Mouse (Mus musculus): ENCODE results near the gene Pltp. TPM values are rescaled to one million over a fixed set of nuclear protein-coding genes. Genes with fewer than 3 reads are reported as not detected.

Pltp gene
- polyA plus RNA-seq, 1 experiment from 2014 or later, result 58.4 TPM

GRCm38 (mm10) chr2:164827146-164827850, 30.2 kb downstream of the Pltp start:
- Histone ChIP-seq H3K4me3 (ENCODE audit: low read depth, low read length) (no peak overlapping the region), H3K27ac (ENCODE audit: low read depth, low read length) (no peak overlapping the region), H3K9ac (ENCODE audit: low read length) (no peak overlapping the region), H3K9me3 (replicated peaks; ENCODE audit: control insufficient read depth, low read length) (no peaks in the 10 kb centered on the region), H3K36me3 (ENCODE audit: control insufficient read depth, insufficient read depth, low read length) (peaks cover 42% of the 10 kb centered on the region), H3K4me1 (ENCODE audit: control insufficient read depth, insufficient read depth, low read length) (peaks cover 6% of the 10 kb centered on the region; the same call in 1 of the 2 replicates), H3K4me2 (ENCODE audit: low read length) (no peak overlapping the region), H3K27me3 (replicated peaks; ENCODE audit: control insufficient read depth, insufficient read depth, low read length) (no peaks in the 10 kb centered on the region)
- WGBS, result 88% methylated on average over 16 of the region's 16 CpGs
- DNase-seq (ENCODE audit: low spot score) (no peak), ATAC-seq (no peak)

GRCm38 (mm10) chr2:164825521-164825920, 32.0 kb downstream of the Pltp start:
- ATAC-seq (no peak), DNase-seq (ENCODE audit: low spot score) (no peak)
- Histone ChIP-seq H3K4me1 (ENCODE audit: control insufficient read depth, insufficient read depth, low read length) (peaks cover 9% of the 10 kb centered on the region; the same call in 1 of the 2 replicates), H3K36me3 (ENCODE audit: control insufficient read depth, insufficient read depth, low read length) (peaks cover 52% of the 10 kb centered on the region), H3K27me3 (replicated peaks; ENCODE audit: control insufficient read depth, insufficient read depth, low read length) (no peaks in the 10 kb centered on the region), H3K27ac (ENCODE audit: low read depth, low read length) (no peak overlapping the region), H3K4me3 (ENCODE audit: low read depth, low read length) (no peak overlapping the region), H3K4me2 (ENCODE audit: low read length) (no peak overlapping the region), H3K9ac (ENCODE audit: low read length) (no peak overlapping the region), H3K9me3 (replicated peaks; ENCODE audit: control insufficient read depth, low read length) (no peaks in the 10 kb centered on the region)
- WGBS, result 95% methylated on average over 17 of the region's 17 CpGs

- H3K36me3 ChIP-seq (ENCODE audit: control insufficient read depth, insufficient read depth, low read length), result peaks cover 60% of the 10 kb centered on the region
- WGBS, result 90% methylated on average over 4 of the region's 4 CpGs
- no peak for ATAC-seq
These were observed 33.5 kb downstream of the Pltp start for GRCm38 (mm10) chr2:164823969-164824368.

GRCm38 (mm10) chr2:164823181-164823585, 34.3 kb downstream of the Pltp start:
- 3% methylated on average over 10 of the region's 10 CpGs for WGBS
- peaks cover 55% of the 10 kb centered on the region for H3K36me3 ChIP-seq (ENCODE audit: control insufficient read depth, insufficient read depth, low read length)
- peak; percentile 71 for DNase-seq (ENCODE audit: low spot score)

More at GRCm38 (mm10) chr2:164823969-164824368, 33.5 kb downstream of the Pltp start:
- Histone ChIP-seq H3K27me3 (replicated peaks; ENCODE audit: control insufficient read depth, insufficient read depth, low read length) (no peaks in the 10 kb centered on the region), H3K9ac (ENCODE audit: low read length) (no peak overlapping the region), H3K9me3 (replicated peaks; ENCODE audit: control insufficient read depth, low read length) (no peaks in the 10 kb centered on the region), H3K27ac (ENCODE audit: low read depth, low read length) (no peak overlapping the region), H3K4me1 (ENCODE audit: control insufficient read depth, insufficient read depth, low read length) (peaks cover 9% of the 10 kb centered on the region; the same call in 1 of the 2 replicates), H3K4me2 (ENCODE audit: low read length) (no peak overlapping the region), H3K4me3 (ENCODE audit: low read depth, low read length) (no peak overlapping the region)
- no peak for DNase-seq (ENCODE audit: low spot score)

GRCm38 (mm10) chr2:164822636-164823165, 34.8 kb downstream of the Pltp start, which contains the start of gene Zswim1:
Gene Zswim1, plus strand, starts transcription at chr2:164822686.
- peak within 1 kb of the TSS; percentile 92 for H3K27ac ChIP-seq (ENCODE audit: low read depth, low read length)
- peak within 1 kb of the TSS; percentile 77 for H3K9ac ChIP-seq (ENCODE audit: low read length)
- peaks cover 9% of the 10 kb centered on the region; the same call in 1 of the 2 replicates for H3K4me1 ChIP-seq (ENCODE audit: control insufficient read depth, insufficient read depth, low read length)
- peak within 1 kb of the TSS; percentile 58 for H3K4me2 ChIP-seq (ENCODE audit: low read length)
- WGBS, result under 1% methylated on average over 32 of the region's 32 CpGs
- peak within 1 kb of the TSS; percentile 71 for H3K4me3 ChIP-seq (ENCODE audit: low read depth, low read length)
- H3K9me3 ChIP-seq (replicated peaks; ENCODE audit: control insufficient read depth, low read length), result no peaks in the 10 kb centered on the region
- H3K27me3 ChIP-seq (replicated peaks; ENCODE audit: control insufficient read depth, insufficient read depth, low read length), result no peaks in the 10 kb centered on the region
- H3K36me3 ChIP-seq (ENCODE audit: control insufficient read depth, insufficient read depth, low read length), result peaks cover 50% of the 10 kb centered on the region
- DNase-seq (ENCODE audit: low spot score) (peak; percentile 99), ATAC-seq (peak; percentile 100)

More at GRCm38 (mm10) chr2:164823181-164823585, 34.3 kb downstream of the Pltp start:
- Histone ChIP-seq H3K4me1 (ENCODE audit: control insufficient read depth, insufficient read depth, low read length) (peaks cover 9% of the 10 kb centered on the region; the same call in 1 of the 2 replicates), H3K27ac (ENCODE audit: low read depth, low read length) (peak overlapping the region; percentile 92), H3K4me2 (ENCODE audit: low read length) (peak overlapping the region; percentile 58), H3K9me3 (replicated peaks; ENCODE audit: control insufficient read depth, low read length) (no peaks in the 10 kb centered on the region), H3K27me3 (replicated peaks; ENCODE audit: control insufficient read depth, insufficient read depth, low read length) (no peaks in the 10 kb centered on the region), H3K4me3 (ENCODE audit: low read depth, low read length) (peak overlapping the region; percentile 71), H3K9ac (ENCODE audit: low read length) (peak overlapping the region; percentile 77)
- ATAC-seq, result peak; percentile 72

GRCm38 (mm10) chr2:164821060-164821459, 36.5 kb downstream of the Pltp start:
- Histone ChIP-seq H3K9me3 (replicated peaks; ENCODE audit: control insufficient read depth, low read length) (no peaks in the 10 kb centered on the region), H3K4me2 (ENCODE audit: low read length) (no peak overlapping the region), H3K27me3 (replicated peaks; ENCODE audit: control insufficient read depth, insufficient read depth, low read length) (no peaks in the 10 kb centered on the region), H3K4me1 (ENCODE audit: control insufficient read depth, insufficient read depth, low read length) (peaks cover 9% of the 10 kb centered on the region; the same call in 1 of the 2 replicates), H3K4me3 (ENCODE audit: low read depth, low read length) (no peak overlapping the region), H3K9ac (ENCODE audit: low read length) (no peak overlapping the region), H3K36me3 (ENCODE audit: control insufficient read depth, insufficient read depth, low read length) (peaks cover 34% of the 10 kb centered on the region), H3K27ac (ENCODE audit: low read depth, low read length) (no peak overlapping the region)
- DNase-seq (ENCODE audit: low spot score) (no peak), ATAC-seq (no peak)
- 83% methylated on average over 6 of the region's 6 CpGs for WGBS

- H3K4me1 ChIP-seq (ENCODE audit: control insufficient read depth, insufficient read depth, low read length), result 0 out of 2 replicates have a peak, but pooled peaks cover 5% of the 10 kb centered on the region
- DNase-seq (ENCODE audit: low spot score) (no peak), ATAC-seq (no peak)
- no peak overlapping the region for H3K4me2 ChIP-seq (ENCODE audit: low read length)
- 81% methylated on average over 5 of the region's 5 CpGs for WGBS
- no peak overlapping the region for H3K9ac ChIP-seq (ENCODE audit: low read length)
- no peak overlapping the region for H3K4me3 ChIP-seq (ENCODE audit: low read depth, low read length)
- H3K27ac ChIP-seq (ENCODE audit: low read depth, low read length), result no peak overlapping the region
- H3K27me3 ChIP-seq (replicated peaks; ENCODE audit: control insufficient read depth, insufficient read depth, low read length), result no peaks in the 10 kb centered on the region
- H3K9me3 ChIP-seq (replicated peaks; ENCODE audit: control insufficient read depth, low read length), result no peaks in the 10 kb centered on the region
- H3K36me3 ChIP-seq (ENCODE audit: control insufficient read depth, insufficient read depth, low read length), result peaks cover 27% of the 10 kb centered on the region
These were observed 39.8 kb downstream of the Pltp start for GRCm38 (mm10) chr2:164817703-164818102.

- no peaks in the 10 kb centered on the region for H3K27me3 ChIP-seq (replicated peaks; ENCODE audit: control insufficient read depth, insufficient read depth, low read length)
- no peak overlapping the region for H3K9ac ChIP-seq (ENCODE audit: low read length)
- 0 out of 2 replicates have a peak, but pooled peaks cover 1% of the 10 kb centered on the region for H3K4me1 ChIP-seq (ENCODE audit: control insufficient read depth, insufficient read depth, low read length)
- no peaks in the 10 kb centered on the region for H3K9me3 ChIP-seq (replicated peaks; ENCODE audit: control insufficient read depth, low read length)
- no peak overlapping the region for H3K27ac ChIP-seq (ENCODE audit: low read depth, low read length)
- H3K4me3 ChIP-seq (ENCODE audit: low read depth, low read length), result no peak overlapping the region
- H3K36me3 ChIP-seq (ENCODE audit: control insufficient read depth, insufficient read depth, low read length), result peaks cover 29% of the 10 kb centered on the region
- ATAC-seq (no peak), DNase-seq (ENCODE audit: low spot score) (no peak)
- no peak overlapping the region for H3K4me2 ChIP-seq (ENCODE audit: low read length)
- 87% methylated on average over 6 of the region's 6 CpGs for WGBS
These were observed 40.3 kb downstream of the Pltp start for GRCm38 (mm10) chr2:164817206-164817605.

GRCm38 (mm10) chr2:164815821-164816220, 41.7 kb downstream of the Pltp start:
- 92% methylated on average over 8 of the region's 8 CpGs for WGBS
- no peak for ATAC-seq
- Histone ChIP-seq H3K4me1 (ENCODE audit: control insufficient read depth, insufficient read depth, low read length) (no peaks in the 10 kb centered on the region), H3K27me3 (replicated peaks; ENCODE audit: control insufficient read depth, insufficient read depth, low read length) (no peaks in the 10 kb centered on the region), H3K9me3 (replicated peaks; ENCODE audit: control insufficient read depth, low read length) (no peaks in the 10 kb centered on the region), H3K36me3 (ENCODE audit: control insufficient read depth, insufficient read depth, low read length) (peaks cover 22% of the 10 kb centered on the region), H3K27ac (ENCODE audit: low read depth, low read length) (no peak overlapping the region), H3K4me3 (ENCODE audit: low read depth, low read length) (no peak overlapping the region), H3K9ac (ENCODE audit: low read length) (no peak overlapping the region), H3K4me2 (ENCODE audit: low read length) (no peak overlapping the region)
- DNase-seq (ENCODE audit: low spot score), result no peak
